Mouse (Mus musculus): ENCODE measurements around the gene Rnf8. TPM values are rescaled to one million over a fixed set of nuclear protein-coding genes. Genes with fewer than 3 reads are reported as not detected.
"Not testable (repeated sequence)": the region's sequence is repeated elsewhere in the genome, so short reads cannot be mapped to it uniquely, and the experiment has no call there.

Gene Rnf8
- polyA plus RNA-seq, 1 experiment from 2014 or later, result 76.0 TPM

- H3K9me3 ChIP-seq (replicated peaks), result no peaks in the 10 kb centered on the region
- H3K4me1 ChIP-seq, result 0 out of 2 replicates have a peak, but pooled peaks cover 4% of the 10 kb centered on the region
- no peak overlapping the region for H3K27ac ChIP-seq
- H3K36me3 ChIP-seq, result peaks cover 55% of the 10 kb centered on the region
- no peak overlapping the region for H3K9ac ChIP-seq
- WGBS, result 79% methylated on average over 15 of the region's 15 CpGs
- no peak overlapping the region for H3K4me2 ChIP-seq
- no peaks in the 10 kb centered on the region for H3K27me3 ChIP-seq
- ATAC-seq (replicated peaks; ENCODE audit: low FRiP score), result no peak
- H3K4me3 ChIP-seq (replicated peaks), result no peak overlapping the region
These were observed 18.5 kb upstream of the Rnf8 start for GRCm38 (mm10) chr17:29595891-29596770.

- no peak overlapping the region for H3K4me3 ChIP-seq (replicated peaks)
- H3K36me3 ChIP-seq, result peaks cover 58% of the 10 kb centered on the region
- no peaks in the 10 kb centered on the region for H3K9me3 ChIP-seq (replicated peaks)
- ATAC-seq (replicated peaks; ENCODE audit: low FRiP score), result no peak
- H3K27ac ChIP-seq, result no peak overlapping the region
- H3K4me2 ChIP-seq, result no peak overlapping the region
- 0 out of 2 replicates have a peak, but pooled peaks cover 4% of the 10 kb centered on the region for H3K4me1 ChIP-seq
- no peaks in the 10 kb centered on the region for H3K27me3 ChIP-seq
- no peak overlapping the region for H3K9ac ChIP-seq
- WGBS, result 78% methylated on average over 13 of the region's 13 CpGs
These were observed 17.8 kb upstream of the Rnf8 start for GRCm38 (mm10) chr17:29596771-29597132.

GRCm38 (mm10) chr17:29599051-29599450 is 15.5 kb upstream of the Rnf8 start:
- H3K4me1 ChIP-seq, result 0 out of 2 replicates have a peak, but pooled peaks cover 4% of the 10 kb centered on the region
- H3K27ac ChIP-seq, result no peak overlapping the region
- no peak overlapping the region for H3K4me2 ChIP-seq
- H3K36me3 ChIP-seq, result peaks cover 72% of the 10 kb centered on the region
- WGBS, result 95% methylated on average over 14 of the region's 14 CpGs
- H3K4me3 ChIP-seq (replicated peaks), result no peak overlapping the region
- H3K9me3 ChIP-seq (replicated peaks), result no peaks in the 10 kb centered on the region
- no peak for ATAC-seq (replicated peaks; ENCODE audit: low FRiP score)
- H3K9ac ChIP-seq, result no peak overlapping the region
- no peaks in the 10 kb centered on the region for H3K27me3 ChIP-seq

GRCm38 (mm10) chr17:29599537-29599936 is 15.1 kb upstream of the Rnf8 start:
- H3K36me3 ChIP-seq, result peaks cover 73% of the 10 kb centered on the region

GRCm38 (mm10) chr17:29601391-29601790 is 13.2 kb upstream of the Rnf8 start:
- no peak for ATAC-seq (replicated peaks; ENCODE audit: low FRiP score)
- Histone ChIP-seq H3K27me3 (no peaks in the 10 kb centered on the region), H3K27ac (no peak overlapping the region), H3K4me3 (replicated peaks) (no peak overlapping the region), H3K9ac (no peak overlapping the region), H3K4me1 (0 out of 2 replicates have a peak, but pooled peaks cover 7% of the 10 kb centered on the region), H3K4me2 (no peak overlapping the region), H3K36me3 (peaks cover 65% of the 10 kb centered on the region), H3K9me3 (replicated peaks) (no peaks in the 10 kb centered on the region)
- WGBS, result 73% methylated on average over 4 of the region's 4 CpGs

More at GRCm38 (mm10) chr17:29599537-29599936, 15.1 kb upstream of the Rnf8 start:
- 86% methylated on average over 8 of the region's 8 CpGs for WGBS
- Histone ChIP-seq H3K27ac (no peak overlapping the region), H3K9ac (no peak overlapping the region), H3K27me3 (no peaks in the 10 kb centered on the region), H3K4me3 (replicated peaks) (no peak overlapping the region), H3K9me3 (replicated peaks) (no peaks in the 10 kb centered on the region), H3K4me2 (no peak overlapping the region), H3K4me1 (0 out of 2 replicates have a peak, but pooled peaks cover 4% of the 10 kb centered on the region)
- ATAC-seq (replicated peaks; ENCODE audit: low FRiP score), result no peak

- Histone ChIP-seq H3K4me1 (0 out of 2 replicates have a peak, but pooled peaks cover 7% of the 10 kb centered on the region), H3K36me3 (peaks cover 61% of the 10 kb centered on the region), H3K9ac (no peak overlapping the region), H3K27ac (no peak overlapping the region), H3K4me3 (replicated peaks) (no peak overlapping the region), H3K27me3 (no peaks in the 10 kb centered on the region), H3K4me2 (no peak overlapping the region), H3K9me3 (replicated peaks) (no peaks in the 10 kb centered on the region)
- 23% methylated on average over 6 of the region's 6 CpGs for WGBS
- ATAC-seq (replicated peaks; ENCODE audit: low FRiP score), result no peak
These were observed 11.3 kb upstream of the Rnf8 start for GRCm38 (mm10) chr17:29603283-29603682.

GRCm38 (mm10) chr17:29613453-29613852 is 1.1 kb upstream of the Rnf8 start:
- peaks cover 34% of the 10 kb centered on the region for H3K4me1 ChIP-seq
- not testable (repeated sequence) for H3K9ac ChIP-seq; H3K4me3 ChIP-seq (replicated peaks); H3K9me3 ChIP-seq (replicated peaks); ATAC-seq (replicated peaks; ENCODE audit: low FRiP score); H3K36me3 ChIP-seq; H3K27me3 ChIP-seq; H3K27ac ChIP-seq; H3K4me2 ChIP-seq
- 87% methylated on average over 5 of the region's 5 CpGs for WGBS

- under 1% methylated on average over 33 of the region's 43 CpGs for WGBS
- peaks cover 17% of the 10 kb centered on the region for H3K36me3 ChIP-seq
- H3K27ac ChIP-seq, result peak overlapping the region; percentile 97
- peak overlapping the region; percentile 94 for H3K9ac ChIP-seq
- ATAC-seq (replicated peaks; ENCODE audit: low FRiP score), result peak; percentile 77
- H3K4me3 ChIP-seq (replicated peaks), result peak overlapping the region; percentile 83
- H3K4me1 ChIP-seq, result peaks cover 34% of the 10 kb centered on the region
- no peaks in the 10 kb centered on the region for H3K9me3 ChIP-seq (replicated peaks)
- H3K4me2 ChIP-seq, result peak overlapping the region; percentile 82
- no peaks in the 10 kb centered on the region for H3K27me3 ChIP-seq
These were observed 498 bp downstream of the Rnf8 start for GRCm38 (mm10) chr17:29615024-29615551.

GRCm38 (mm10) chr17:29615616-29616015 is 1.0 kb downstream of the Rnf8 start:
- H3K27ac ChIP-seq, result peak overlapping the region; percentile 97
- H3K4me2 ChIP-seq, result peak overlapping the region; percentile 82
- H3K9me3 ChIP-seq (replicated peaks), result no peaks in the 10 kb centered on the region
- H3K4me1 ChIP-seq, result peaks cover 34% of the 10 kb centered on the region
- no peak for ATAC-seq (replicated peaks; ENCODE audit: low FRiP score)
- peak overlapping the region; percentile 83 for H3K4me3 ChIP-seq (replicated peaks)
- H3K27me3 ChIP-seq, result no peaks in the 10 kb centered on the region
- H3K9ac ChIP-seq, result peak overlapping the region; percentile 94
- 8% methylated on average over 4 of the region's 4 CpGs for WGBS
- H3K36me3 ChIP-seq, result peaks cover 20% of the 10 kb centered on the region

GRCm38 (mm10) chr17:29619231-29619630 is 4.6 kb downstream of the Rnf8 start:
- 83% methylated on average over 3 of the region's 3 CpGs for WGBS
- H3K36me3 ChIP-seq, result peaks cover 56% of the 10 kb centered on the region

GRCm38 (mm10) chr17:29623488-29623887 is 8.9 kb downstream of the Rnf8 start:
- no peaks in the 10 kb centered on the region for H3K9me3 ChIP-seq (replicated peaks)
- H3K4me2 ChIP-seq, result no peak overlapping the region
- peaks cover 97% of the 10 kb centered on the region for H3K36me3 ChIP-seq
- no peak overlapping the region for H3K4me3 ChIP-seq (replicated peaks)
- no peaks in the 10 kb centered on the region for H3K4me1 ChIP-seq
- no peak for ATAC-seq (replicated peaks; ENCODE audit: low FRiP score)
- H3K27me3 ChIP-seq, result no peaks in the 10 kb centered on the region
- WGBS, result 97% methylated on average over 8 of the region's 8 CpGs
- H3K9ac ChIP-seq, result no peak overlapping the region
- H3K27ac ChIP-seq, result no peak overlapping the region

More at GRCm38 (mm10) chr17:29619231-29619630, 4.6 kb downstream of the Rnf8 start:
- no peak overlapping the region for H3K27ac ChIP-seq
- no peaks in the 10 kb centered on the region for H3K9me3 ChIP-seq (replicated peaks)
- H3K9ac ChIP-seq, result no peak overlapping the region
- no peak overlapping the region for H3K4me2 ChIP-seq
- no peak for ATAC-seq (replicated peaks; ENCODE audit: low FRiP score)
- no peaks in the 10 kb centered on the region for H3K27me3 ChIP-seq
- peaks cover 27% of the 10 kb centered on the region for H3K4me1 ChIP-seq
- no peak overlapping the region for H3K4me3 ChIP-seq (replicated peaks)

GRCm38 (mm10) chr17:29627285-29627684 is 12.7 kb downstream of the Rnf8 start:
- no peak overlapping the region for H3K4me2 ChIP-seq
- H3K4me3 ChIP-seq (replicated peaks), result no peak overlapping the region
- H3K27me3 ChIP-seq, result no peaks in the 10 kb centered on the region
- no peak for ATAC-seq (replicated peaks; ENCODE audit: low FRiP score)
- H3K9ac ChIP-seq, result no peak overlapping the region
- no peaks in the 10 kb centered on the region for H3K9me3 ChIP-seq (replicated peaks)
- H3K4me1 ChIP-seq, result no peaks in the 10 kb centered on the region
- 73% methylated on average over 9 of the region's 9 CpGs for WGBS
- H3K36me3 ChIP-seq, result peaks cover 99% of the 10 kb centered on the region
- no peak overlapping the region for H3K27ac ChIP-seq

All from kidney, embryonic 15.5 days (tissue).